Mouse (Mus musculus) heart, adult 9 months (tissue): Measurements from ENCODE around the gene Gdf7.
A peak's percentile ranks its signal among the peaks of the same experiment; 100 is the strongest.

Experiments used
- DNase-seq, 2 experiments: peaks; one replicate each; pipeline ENCODE4 v3.0.0; 2022; ENCODE audit warnings: low spot score in 2 of 2

Gdf7 gene

GRCm38 (mm10) chr12:8327675-8328053, 25.9 kb upstream of the Gdf7 start:
- DNase-seq: no peak

DNA sequence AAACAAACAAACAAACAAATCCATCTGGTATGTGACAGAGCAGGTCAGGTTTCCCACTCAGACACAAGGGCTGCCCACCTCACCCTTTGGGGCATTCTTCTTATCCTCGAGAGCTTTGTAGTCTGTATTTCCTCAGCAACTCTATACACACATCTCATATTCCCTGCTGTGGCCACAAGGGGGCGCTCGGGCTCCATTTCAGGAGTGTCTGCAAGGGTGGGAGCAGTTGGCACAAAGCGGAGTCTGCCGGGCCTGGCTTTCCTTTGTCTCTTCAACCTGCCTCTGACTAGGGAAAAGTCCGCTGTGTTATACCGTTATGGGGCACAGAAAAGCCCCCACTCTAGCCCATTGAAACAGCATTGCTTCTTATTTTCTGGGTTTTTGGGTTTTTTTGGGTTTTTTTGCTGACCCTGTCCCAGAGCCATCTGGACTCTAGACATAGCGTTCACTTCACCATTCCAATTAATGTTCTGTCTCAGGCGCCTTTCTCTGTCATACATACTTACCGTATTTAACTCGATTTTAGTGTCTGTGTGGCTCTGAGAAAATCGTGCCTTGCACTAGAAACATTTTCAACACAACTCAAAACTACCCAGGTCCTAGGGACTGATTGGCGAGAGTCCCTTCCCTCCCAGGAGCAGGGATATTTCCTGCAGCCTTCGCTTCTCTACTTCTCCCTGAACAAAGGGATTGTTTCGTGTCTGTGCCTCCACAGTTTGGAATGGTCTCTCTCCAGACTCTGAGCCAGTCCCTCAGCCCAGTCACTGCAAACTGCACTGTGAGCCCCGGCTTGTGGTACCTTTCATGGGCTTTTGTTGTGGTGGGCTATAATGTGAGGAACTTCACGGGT, 25.3 kb upstream of the Gdf7 start:
- DNase-seq: peak; percentile 86 to 94

- DNase-seq: no peak
Measured at GRCm38 (mm10) chr12:8325943-8326522, 24.3 kb upstream of the Gdf7 start.

- DNase-seq: peak in 1 of 2 experiments; percentile 50
Measured at GRCm38 (mm10) chr12:8325245-8325942, 23.6 kb upstream of the Gdf7 start.

DNA sequence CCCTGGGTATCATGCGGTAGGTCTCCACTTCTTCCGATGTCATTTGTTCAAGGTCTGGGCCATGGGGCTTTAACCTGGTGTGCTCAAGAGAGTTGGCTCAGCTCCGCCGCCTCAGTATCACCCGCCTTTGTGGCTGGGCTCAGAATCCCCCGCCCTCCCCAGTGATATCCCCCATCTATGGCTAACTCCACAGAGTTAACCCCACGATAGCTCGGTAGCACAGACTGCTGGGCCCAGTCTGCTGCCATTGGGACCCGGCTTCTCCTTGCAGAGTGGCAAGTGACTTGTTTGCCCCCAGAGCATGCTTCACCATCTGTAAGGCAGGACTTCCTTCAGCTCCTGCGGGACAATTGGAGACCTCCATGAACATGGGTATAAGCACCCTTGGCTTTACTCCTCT, 22.3 kb upstream of the Gdf7 start:
- no peak for DNase-seq

GRCm38 (mm10) chr12:8321506-8321905, 19.8 kb upstream of the Gdf7 start:
- DNase-seq: no peak

- peak; percentile 70 to 84 for DNase-seq
Measured at GRCm38 (mm10) chr12:8320084-8320713, 18.4 kb upstream of the Gdf7 start.

DNA sequence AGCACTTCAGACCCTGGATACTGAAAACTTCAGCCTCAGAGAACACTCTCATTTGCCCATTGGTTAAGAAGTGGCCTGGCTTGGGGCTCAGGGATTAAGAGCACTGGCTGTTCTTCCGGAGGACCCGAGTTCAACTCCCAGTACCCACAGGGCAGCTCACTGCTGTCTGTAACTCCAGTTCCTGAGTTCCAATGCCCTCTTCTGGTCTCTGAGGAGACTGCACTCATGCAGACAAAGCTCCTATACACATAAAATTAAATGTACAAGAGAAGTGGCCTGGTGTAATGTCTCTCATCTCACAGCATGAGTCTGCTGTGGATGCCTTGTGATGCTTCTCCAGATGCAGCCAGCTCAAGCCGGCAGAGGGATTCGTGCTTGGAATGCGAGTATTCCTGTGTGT, 14.8 kb upstream of the Gdf7 start:
- DNase-seq: no peak

DNA sequence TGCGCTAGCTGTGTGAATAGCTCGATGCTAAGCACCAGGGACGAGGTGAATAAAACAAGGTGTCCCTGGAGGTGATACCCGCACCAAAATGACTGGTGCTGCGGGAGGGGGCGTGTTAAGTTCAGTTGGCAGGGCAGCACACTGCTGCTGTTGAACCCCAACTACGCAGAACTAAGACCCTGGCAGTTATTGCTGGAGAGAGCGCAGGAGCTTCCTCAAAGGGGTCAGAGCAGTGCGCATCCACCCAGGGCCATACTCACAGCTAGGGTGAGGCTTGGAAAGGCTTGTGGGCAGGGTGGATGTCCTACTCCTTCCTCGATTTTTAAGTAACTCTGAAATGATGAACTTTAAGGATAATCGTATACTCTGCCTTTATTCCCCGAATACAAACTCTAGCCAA, 12.0 kb upstream of the Gdf7 start:
- no peak for DNase-seq

DNA sequence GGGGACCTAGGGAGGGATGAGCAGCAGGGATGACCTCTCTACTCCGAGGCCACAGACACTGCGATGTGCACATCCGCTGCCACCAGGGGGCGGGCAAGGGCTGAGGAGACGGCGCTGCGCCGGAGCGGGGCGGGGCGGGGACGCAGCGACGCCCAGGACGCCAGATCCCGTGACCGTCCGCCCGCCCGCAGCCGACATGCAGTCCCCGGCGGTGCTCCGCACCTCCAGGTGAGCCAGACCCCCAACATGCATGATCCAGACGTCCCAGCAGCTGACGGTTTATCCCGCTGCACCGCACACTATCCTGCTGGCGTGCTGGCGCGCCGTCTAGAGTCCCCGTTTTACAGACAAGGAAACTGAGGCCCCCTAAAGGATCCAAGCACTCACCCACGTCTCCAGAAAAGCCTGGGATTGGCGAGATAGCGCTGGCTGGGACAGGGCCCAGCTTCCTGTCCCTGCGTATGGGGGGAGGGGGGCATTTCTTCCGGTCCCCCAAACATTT, 11.6 kb upstream of the Gdf7 start, which contains the start of gene Hs1bp3:
TSS of gene Hs1bp3 (plus strand) at position 163 of the 502 bp plus-strand sequence.
- peak; percentile 73 to 80 for DNase-seq

DNA sequence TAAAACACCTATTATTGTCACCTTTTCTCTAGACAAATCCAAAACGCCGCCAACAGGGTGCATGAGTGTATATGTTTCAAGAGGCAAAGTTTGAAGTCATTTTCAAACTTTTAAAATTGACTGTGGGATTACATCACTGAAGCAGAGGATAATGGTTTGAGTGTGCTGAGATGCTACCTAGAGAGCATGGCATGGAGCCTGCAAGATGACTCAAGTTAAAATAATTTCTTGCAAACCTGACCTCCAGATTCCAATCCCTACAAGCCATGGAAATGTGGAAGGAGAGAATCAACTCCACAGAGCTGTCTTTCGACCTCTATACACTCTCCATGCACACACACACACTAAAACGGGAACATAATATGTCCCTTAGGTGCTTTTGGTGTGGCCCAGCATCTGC, 10.5 kb upstream of the Gdf7 start:
- DNase-seq: no peak

DNA sequence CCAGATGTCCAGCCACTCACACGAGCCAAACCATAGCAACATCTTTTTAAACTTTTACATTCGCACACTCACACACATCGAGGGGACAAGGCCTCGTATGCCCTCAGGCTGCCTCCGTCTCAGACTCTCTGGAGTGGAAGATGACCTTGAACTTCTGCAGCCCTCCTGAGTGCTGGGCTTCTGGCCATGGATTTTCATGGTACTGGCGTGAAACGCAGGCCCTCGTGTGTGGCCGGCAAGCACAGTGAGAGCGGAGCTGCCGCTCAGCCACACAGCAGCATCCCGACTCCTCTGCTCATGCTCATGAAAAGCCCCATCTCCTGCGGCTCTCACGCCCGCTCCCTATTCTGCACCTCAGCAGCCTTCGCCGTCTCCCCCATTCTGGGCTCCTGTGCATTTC, 9.2 kb upstream of the Gdf7 start:
- DNase-seq: no peak

- DNase-seq: no peak
Measured at GRCm38 (mm10) chr12:8306910-8307309, 5.2 kb upstream of the Gdf7 start.

DNA sequence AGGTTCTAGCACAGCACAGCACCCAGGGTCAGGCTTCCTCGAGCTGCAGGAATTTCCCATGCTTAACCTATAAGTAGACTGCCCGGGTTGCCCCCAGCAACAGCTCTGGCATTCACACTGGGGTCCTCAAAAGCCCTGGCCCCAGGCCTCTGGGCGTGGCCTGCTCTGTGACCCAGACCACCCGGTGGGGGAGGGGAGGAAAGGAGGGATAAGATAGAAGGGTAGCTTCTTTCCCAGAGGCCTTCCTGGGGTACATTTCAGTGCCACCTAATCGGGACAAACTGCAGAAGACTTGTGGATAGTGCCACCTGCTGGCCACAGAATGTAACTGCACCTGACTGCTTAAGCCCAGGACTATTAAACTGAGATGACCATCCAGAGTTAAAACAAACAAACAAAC, 4.7 kb upstream of the Gdf7 start:
- peak in 1 of 2 experiments; percentile 57 for DNase-seq

DNA sequence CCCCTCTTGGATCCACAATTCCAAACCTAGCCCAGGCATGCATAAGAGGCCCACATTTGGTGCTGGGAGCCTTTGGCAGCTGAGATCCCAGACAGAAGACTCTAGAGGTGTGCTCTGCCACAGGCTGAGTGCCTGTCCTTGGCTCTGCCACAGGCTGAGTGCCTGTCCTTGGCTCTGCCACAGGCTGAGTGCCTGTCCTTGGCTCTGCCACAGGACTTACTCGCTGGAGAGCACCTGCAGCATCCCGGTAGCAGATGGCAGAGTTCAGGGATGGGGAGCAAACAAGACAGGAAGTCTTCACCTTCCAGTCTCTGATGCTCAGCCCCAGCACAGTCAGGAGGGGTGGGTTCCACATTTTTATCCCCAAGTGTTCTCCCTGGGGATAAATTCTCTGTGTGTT, 3.5 kb upstream of the Gdf7 start:
- DNase-seq: no peak

- DNase-seq: no peak
Measured at GRCm38 (mm10) chr12:8301011-8301814, 541 bp downstream of the Gdf7 start.

DNA sequence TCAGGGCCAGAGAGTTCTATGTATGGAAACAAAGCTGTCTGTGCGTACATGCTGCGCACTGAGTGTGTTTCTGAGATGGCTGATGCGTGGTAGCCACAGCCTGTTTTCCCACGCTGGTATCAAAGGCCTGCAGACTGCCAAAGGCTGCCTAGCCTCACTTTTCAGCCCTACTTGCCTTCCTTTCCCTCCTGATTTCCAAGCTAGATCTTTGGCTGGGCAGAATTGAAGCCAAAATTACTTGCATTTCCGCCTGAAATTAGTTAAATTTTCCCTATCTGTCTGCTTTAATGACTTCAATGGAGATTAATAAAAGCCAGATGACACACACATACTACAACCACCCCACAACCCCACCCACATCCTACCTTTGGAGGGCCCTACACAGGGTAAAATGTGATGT, 1.2 kb downstream of the Gdf7 start:
- DNase-seq: no peak

GRCm38 (mm10) chr12:8300111-8300480, 1.7 kb downstream of the Gdf7 start:
- no peak for DNase-seq

DNA sequence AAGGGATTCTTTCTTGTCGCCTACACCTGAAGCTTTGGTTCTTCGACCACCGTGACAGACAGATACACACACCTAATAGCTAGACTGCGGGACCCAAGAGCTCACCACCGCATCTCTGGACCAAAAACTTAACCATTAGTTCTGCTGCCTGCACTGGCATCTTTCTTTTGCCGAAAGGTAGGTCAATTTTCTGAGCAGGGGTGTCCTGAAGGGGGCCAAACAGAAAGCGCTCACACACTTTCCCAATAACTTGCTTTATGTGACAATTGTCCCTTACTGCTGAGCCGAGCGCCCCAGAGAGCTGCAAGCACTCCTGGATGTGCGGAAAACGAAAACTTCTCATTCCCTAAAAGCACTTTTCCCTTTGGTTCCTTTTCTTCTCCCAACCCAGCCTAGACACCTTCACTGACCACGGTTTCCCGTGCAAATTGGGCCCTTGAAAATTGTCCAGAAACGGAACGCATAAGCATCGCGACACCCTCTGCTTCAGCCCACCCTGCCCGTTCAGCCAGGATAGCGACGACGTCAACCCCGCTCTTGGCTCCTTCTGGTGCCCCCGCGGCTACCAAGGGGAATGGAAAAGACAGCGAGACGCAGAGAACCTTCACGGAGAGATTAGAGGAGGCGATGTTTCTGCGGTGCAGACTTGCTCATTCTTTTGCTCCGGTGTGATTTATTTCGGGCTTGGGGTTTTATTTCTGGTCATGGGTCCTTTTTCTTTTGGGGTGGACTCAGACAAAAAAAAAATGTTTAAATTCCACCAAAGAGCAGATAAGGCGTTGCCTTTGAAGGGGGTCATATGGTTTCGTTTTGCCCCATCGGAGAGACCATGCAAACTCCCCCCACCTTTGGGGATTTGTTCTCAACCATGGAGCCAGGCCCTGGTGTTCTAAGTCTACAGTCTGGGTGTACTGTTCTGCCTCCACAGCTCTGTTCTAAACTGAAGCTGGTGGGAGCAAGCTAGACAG, 2.3 kb downstream of the Gdf7 start:
- DNase-seq: no peak
